Mouse (Mus musculus): ENCODE measurements at regions not wholly inside any gene's neighbourhood (a gene's known extent, or its start where the extent isn't known, plus 50 kb on each side); places are given as distances from the start of the nearest gene placed in this dataset.
A peak's percentile ranks its signal among the peaks of the same experiment; 100 is the strongest.

GRCm38 (mm10) chr6:51044873-51045272, 387.6 kb upstream of the Nfe2l3 start:
- DNase-seq (ENCODE audit: low read depth, low spot score), result no peak

- DNase-seq (ENCODE audit: low read depth, low spot score), result no peak
These were observed 380.0 kb upstream of the Nfe2l3 start for GRCm38 (mm10) chr6:51052451-51052921.

- DNase-seq (ENCODE audit: low read depth, low spot score), result no peak
These were observed 375.2 kb upstream of the Nfe2l3 start for GRCm38 (mm10) chr6:51057229-51057628.

GRCm38 (mm10) chr6:51059923-51060847, 372.3 kb upstream of the Nfe2l3 start:
- no peak for DNase-seq (ENCODE audit: low read depth, low spot score)

GRCm38 (mm10) chr6:51060848-51061535, 371.5 kb upstream of the Nfe2l3 start:
- no peak for DNase-seq (ENCODE audit: low read depth, low spot score)

- DNase-seq (ENCODE audit: low read depth, low spot score), result no peak
These were observed 367.3 kb upstream of the Nfe2l3 start for GRCm38 (mm10) chr6:51065156-51065555.

GRCm38 (mm10) chr6:51067332-51067731, 365.1 kb upstream of the Nfe2l3 start:
- no peak for DNase-seq (ENCODE audit: low read depth, low spot score)

- DNase-seq (ENCODE audit: low read depth, low spot score), result no peak
These were observed 362.5 kb upstream of the Nfe2l3 start for GRCm38 (mm10) chr6:51069945-51070344.

GRCm38 (mm10) chr6:51071243-51071642, 361.2 kb upstream of the Nfe2l3 start:
- no peak for DNase-seq (ENCODE audit: low read depth, low spot score)

GRCm38 (mm10) chr6:51075026-51075425, 357.4 kb upstream of the Nfe2l3 start:
- DNase-seq (ENCODE audit: low read depth, low spot score), result no peak

- DNase-seq (ENCODE audit: low read depth, low spot score), result no peak
These were observed 355.4 kb upstream of the Nfe2l3 start for GRCm38 (mm10) chr6:51076861-51077768.

- DNase-seq (ENCODE audit: low read depth, low spot score), result no peak
These were observed 354.7 kb upstream of the Nfe2l3 start for GRCm38 (mm10) chr6:51077769-51078096.

GRCm38 (mm10) chr6:51078353-51078966, 354.0 kb upstream of the Nfe2l3 start:
- no peak for DNase-seq (ENCODE audit: low read depth, low spot score)

GRCm38 (mm10) chr6:51078967-51079355, 353.5 kb upstream of the Nfe2l3 start:
- no peak for DNase-seq (ENCODE audit: low read depth, low spot score)

GRCm38 (mm10) chr6:51081056-51081455, 351.4 kb upstream of the Nfe2l3 start:
- DNase-seq (ENCODE audit: low read depth, low spot score), result no peak

GRCm38 (mm10) chr6:51084656-51085055, 347.8 kb upstream of the Nfe2l3 start:
- no peak for DNase-seq (ENCODE audit: low read depth, low spot score)

- DNase-seq (ENCODE audit: low read depth, low spot score), result peak; percentile 6
These were observed 346.9 kb upstream of the Nfe2l3 start for GRCm38 (mm10) chr6:51085547-51085946.

GRCm38 (mm10) chr6:51086347-51086746, 346.1 kb upstream of the Nfe2l3 start:
- no peak for DNase-seq (ENCODE audit: low read depth, low spot score)

GRCm38 (mm10) chr6:51087806-51088205, 344.7 kb upstream of the Nfe2l3 start:
- DNase-seq (ENCODE audit: low read depth, low spot score), result no peak

GRCm38 (mm10) chr6:51088641-51089372, 343.7 kb upstream of the Nfe2l3 start:
- no peak for DNase-seq (ENCODE audit: low read depth, low spot score)

- no peak for DNase-seq (ENCODE audit: low read depth, low spot score)
These were observed 339.3 kb upstream of the Nfe2l3 start for GRCm38 (mm10) chr6:51093196-51093595.

Measured in A20 (cell line).